Mouse (Mus musculus) heart, embryonic 14.5 days (tissue): ENCODE measurements around the gene Gtf3c1. TPM values are rescaled to one million over a fixed set of nuclear protein-coding genes. Genes with fewer than 3 reads are reported as not detected.
A peak's percentile ranks its signal among the peaks of the same experiment; 100 is the strongest.

Source experiments
- ATAC-seq: fragments of 200-750 bp; cut with Nextera tagmentation; 2 replicates; pipeline ENCODE4 v1.8.0; 2017; ENCODE audit warnings: low read depth, moderate TSS enrichment; ENCODE audit not compliant: insufficient number of reproducible peaks, insufficient read depth, low FRiP score
- H3K27ac ChIP-seq, 2 experiments: fragments of 200-500 bp in 1 of 2; fragments of 300-500 bp in 1 of 2; sonication (generic) in 1 of 2; replicated peaks in 1 of 2; 2 replicates each; pipeline ENCODE4 v1.5.1; 2012 to 2014; ENCODE audit warnings: low read depth in 2 of 2, low read length in 2 of 2, control low read depth in 1 of 2, mild to moderate bottlenecking in 1 of 2, mixed read lengths in 1 of 2; ENCODE audit not compliant: control insufficient read depth in 1 of 2, insufficient read depth in 1 of 2
- H3K27me3 ChIP-seq: fragments of 300-500 bp; sonication (generic); 2 replicates; pipeline ENCODE4 v1.6.1; 2014; ENCODE audit warnings: mild to moderate bottlenecking, low read length, control low read depth; ENCODE audit not compliant: control insufficient read depth, insufficient read depth
- H3K36me3 ChIP-seq: fragments of 300-500 bp; sonication (generic); 2 replicates; pipeline ENCODE4 v1.6.1; 2014; ENCODE audit warnings: mild to moderate bottlenecking, control low read depth, low read length, mixed read lengths; ENCODE audit not compliant: control insufficient read depth, insufficient read depth
- H3K4me1 ChIP-seq, 2 experiments: fragments of 200-500 bp in 1 of 2; fragments of 300-500 bp in 1 of 2; sonication (generic) in 1 of 2; 2 replicates each; pipeline ENCODE4 v1.6.1; 2012 to 2014; ENCODE audit warnings: low read length in 2 of 2, control low read depth in 1 of 2, mixed read lengths in 1 of 2; ENCODE audit not compliant: control insufficient read depth in 2 of 2, insufficient read depth in 2 of 2
- H3K4me2 ChIP-seq: fragments of 300-500 bp; sonication (generic); 2 replicates; pipeline ENCODE4 v1.6.1; 2014; ENCODE audit warnings: mild to moderate bottlenecking, low read length
- H3K4me3 ChIP-seq, 2 experiments: fragments of 200-500 bp in 1 of 2; fragments of 300-500 bp in 1 of 2; sonication (generic) in 1 of 2; 2 replicates each; pipeline ENCODE4 v1.5.1; 2012 to 2014; ENCODE audit warnings: low read length in 2 of 2, mild to moderate bottlenecking in 2 of 2, control low read depth in 1 of 2, low read depth in 1 of 2, moderate library complexity in 1 of 2; ENCODE audit not compliant: control insufficient read depth in 1 of 2, insufficient read depth in 1 of 2
- H3K9ac ChIP-seq: fragments of 300-500 bp; sonication (generic); 2 replicates; pipeline ENCODE4 v1.6.1; 2014; ENCODE audit warnings: mild to moderate bottlenecking, low read length
- H3K9me3 ChIP-seq: fragments of 300-500 bp; sonication (generic); 2 replicates; pipeline ENCODE4 v1.6.1; 2016; ENCODE audit warnings: low read length, control low read depth; ENCODE audit not compliant: control insufficient read depth
- WGBS: fragments of 180-500 bp; shearing (Covaris S2); extraction: QIAGEN DNeasy Blood & Tissue Kit; methylation state at CpG from one replicate; pipeline ENCODE4 v1.1.7; 2014; 5-methylcytosine and 5-hydroxymethylcytosine counted together
- polyA plus RNA-seq: library from polyadenylated mRNA; unstranded; fragments of >200 nt; fragmentation: Nextera tagmentation; extraction: Ambion mirVana; gene quantifications from 2 replicates; pipeline ENCODE4 v1.2.1, GENCODE M21; 2014

Gtf3c1 gene
- polyA plus RNA-seq, 1 experiment from 2014 or later: 30.4 TPM

DNA sequence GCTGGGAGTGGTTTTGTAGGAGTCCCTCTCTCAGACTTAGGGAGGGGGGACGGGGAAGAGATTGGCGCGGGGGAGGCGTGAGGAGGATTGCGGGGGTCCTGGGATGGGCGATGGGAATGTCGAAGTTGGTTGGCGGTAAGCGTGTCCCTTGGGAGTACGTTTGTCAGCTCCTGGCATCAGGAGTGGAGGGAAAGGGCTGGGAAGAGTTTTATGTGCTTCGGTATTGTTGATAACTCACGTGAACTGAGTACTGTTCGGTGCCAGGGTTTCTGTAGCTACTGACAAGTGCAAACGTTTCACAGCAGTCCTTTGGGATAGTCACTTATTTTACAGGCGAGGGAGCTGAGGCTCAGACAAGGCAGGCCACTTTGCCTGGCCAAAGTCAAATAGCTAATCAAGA, 520 bp upstream of the Gtf3c1 start:
- peak overlapping the region; percentile 72 to 92 for H3K4me3 ChIP-seq
- H3K27me3 ChIP-seq: no peaks in the 10 kb centered on the region
- no peaks in the 10 kb centered on the region for H3K9me3 ChIP-seq
- H3K4me2 ChIP-seq: peak overlapping the region; percentile 85
- under 1% methylated on average over 15 of the region's 15 CpGs for WGBS
- peak overlapping the region; percentile 91 for H3K9ac ChIP-seq
- H3K36me3 ChIP-seq: peaks cover 19% of the 10 kb centered on the region
- H3K4me1 ChIP-seq: peaks cover 15 to 31% of the 10 kb centered on the region in 2 experiments
- ATAC-seq: no peak
- H3K27ac ChIP-seq: peak overlapping the region; percentile 45 to 89

- H3K36me3 ChIP-seq: peaks cover 28% of the 10 kb centered on the region
- H3K9ac ChIP-seq: peak overlapping the region; percentile 82
- peak overlapping the region; percentile 89 for H3K27ac ChIP-seq
- WGBS: under 1% methylated on average over 24 of the region's 24 CpGs
- H3K4me3 ChIP-seq: peak overlapping the region; percentile 72 to 92
- H3K4me1 ChIP-seq: peaks cover 15 to 31% of the 10 kb centered on the region in 2 experiments
- ATAC-seq: peak; percentile 70
- H3K4me2 ChIP-seq: peak overlapping the region; percentile 85
- H3K27me3 ChIP-seq: no peaks in the 10 kb centered on the region
- H3K9me3 ChIP-seq: no peaks in the 10 kb centered on the region
These were observed 394 bp downstream of the Gtf3c1 start for GRCm38 (mm10) chr7:125707186-125707585.

GRCm38 (mm10) chr7:125702791-125703190, 4.8 kb downstream of the Gtf3c1 start:
- no peak overlapping the region for H3K4me3 ChIP-seq
- H3K9ac ChIP-seq: no peak overlapping the region
- ATAC-seq: no peak
- H3K36me3 ChIP-seq: peaks cover 69% of the 10 kb centered on the region
- peaks cover 13% of the 10 kb centered on the region for H3K9me3 ChIP-seq
- H3K4me1 ChIP-seq: peaks cover 15 to 22% of the 10 kb centered on the region in 2 experiments
- 93% methylated on average over 1 of the region's 1 CpGs for WGBS
- H3K27me3 ChIP-seq: no peaks in the 10 kb centered on the region
- no peak overlapping the region for H3K4me2 ChIP-seq
- no peak overlapping the region for H3K27ac ChIP-seq

GRCm38 (mm10) chr7:125694056-125694455, 13.5 kb downstream of the Gtf3c1 start:
- Histone ChIP-seq H3K9me3 (peaks cover 9% of the 10 kb centered on the region; the same call in 1 of the 2 replicates), H3K4me3 (no peak overlapping the region), H3K27ac (no peak overlapping the region), H3K27me3 (no peaks in the 10 kb centered on the region), H3K9ac (no peak overlapping the region), H3K4me2 (no peak overlapping the region), H3K36me3 (peaks cover 100% of the 10 kb centered on the region), H3K4me1 (no peaks in the 10 kb centered on the region)
- ATAC-seq: no peak
- 89% methylated on average over 5 of the region's 5 CpGs for WGBS

GRCm38 (mm10) chr7:125690516-125690915, 17.1 kb downstream of the Gtf3c1 start:
- 93% methylated on average over 4 of the region's 4 CpGs for WGBS

DNA sequence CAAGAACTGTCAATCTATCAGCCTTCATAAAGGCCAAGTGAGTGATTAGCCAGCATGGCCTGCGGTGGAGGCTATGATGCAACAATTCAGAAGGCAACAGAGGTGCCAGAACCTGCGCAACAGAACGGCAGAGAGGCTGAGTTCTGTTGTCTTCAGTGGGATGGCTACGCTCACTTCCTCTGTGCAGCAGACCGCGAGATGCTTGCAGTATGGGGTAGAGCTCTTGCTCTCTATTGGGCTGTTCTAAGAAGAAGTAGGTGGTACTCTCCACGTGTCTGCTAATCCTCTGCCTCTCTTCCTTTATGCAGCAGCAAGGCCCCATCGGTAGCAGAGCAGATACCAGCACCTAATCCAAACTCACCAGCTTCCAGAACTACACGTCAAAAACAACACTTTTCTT, 27.6 kb downstream of the Gtf3c1 start:
- no peak for ATAC-seq
- no peaks in the 10 kb centered on the region for H3K9me3 ChIP-seq
- H3K27me3 ChIP-seq: no peaks in the 10 kb centered on the region
- H3K27ac ChIP-seq: no peak overlapping the region
- H3K9ac ChIP-seq: no peak overlapping the region
- H3K4me2 ChIP-seq: no peak overlapping the region
- WGBS: 92% methylated on average over 9 of the region's 9 CpGs
- peaks cover 97% of the 10 kb centered on the region for H3K36me3 ChIP-seq
- H3K4me1 ChIP-seq: no peaks in the 10 kb centered on the region
- no peak overlapping the region for H3K4me3 ChIP-seq

More at GRCm38 (mm10) chr7:125690516-125690915, 17.1 kb downstream of the Gtf3c1 start:
- Histone ChIP-seq H3K9me3 (no peaks in the 10 kb centered on the region), H3K27ac (no peak overlapping the region), H3K4me2 (no peak overlapping the region), H3K36me3 (peaks cover 97% of the 10 kb centered on the region), H3K4me3 (no peak overlapping the region), H3K4me1 (no peaks in the 10 kb centered on the region), H3K27me3 (no peaks in the 10 kb centered on the region), H3K9ac (no peak overlapping the region)
- no peak for ATAC-seq

DNA sequence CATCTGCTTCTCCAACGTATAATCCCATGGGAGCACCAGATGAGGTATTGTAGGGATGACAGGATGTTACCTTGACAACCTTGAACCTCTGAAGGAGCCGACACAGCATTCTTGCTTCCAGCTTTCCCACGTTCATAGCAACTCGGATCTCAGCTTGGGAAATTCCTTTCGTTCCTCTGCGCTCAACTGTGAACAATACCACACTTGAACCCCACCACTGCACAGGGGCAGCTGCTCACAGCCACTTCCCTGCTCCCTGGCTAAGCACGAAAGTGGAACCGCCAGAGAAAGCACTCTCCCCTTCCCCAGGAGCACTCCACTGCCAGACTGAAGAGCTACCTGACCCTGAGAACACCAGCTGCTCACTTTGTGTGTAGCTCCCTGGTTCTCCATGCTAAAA, 28.8 kb downstream of the Gtf3c1 start:
- H3K27me3 ChIP-seq: no peaks in the 10 kb centered on the region
- no peaks in the 10 kb centered on the region for H3K4me1 ChIP-seq
- H3K4me2 ChIP-seq: no peak overlapping the region
- no peak overlapping the region for H3K9ac ChIP-seq
- no peak overlapping the region for H3K4me3 ChIP-seq
- no peak overlapping the region for H3K27ac ChIP-seq
- WGBS: 85% methylated on average over 8 of the region's 8 CpGs
- peaks cover 97% of the 10 kb centered on the region for H3K36me3 ChIP-seq
- no peaks in the 10 kb centered on the region for H3K9me3 ChIP-seq
- ATAC-seq: no peak

- 80% methylated on average over 2 of the region's 2 CpGs for WGBS
These were observed 32.7 kb downstream of the Gtf3c1 start for GRCm38 (mm10) chr7:125674916-125675315.

More at GRCm38 (mm10) chr7:125674916-125675315, 32.7 kb downstream of the Gtf3c1 start:
- no peaks in the 10 kb centered on the region for H3K4me1 ChIP-seq
- H3K36me3 ChIP-seq: peaks cover 100% of the 10 kb centered on the region
- no peak overlapping the region for H3K27ac ChIP-seq
- H3K9me3 ChIP-seq: no peaks in the 10 kb centered on the region
- no peak overlapping the region for H3K4me3 ChIP-seq
- H3K4me2 ChIP-seq: no peak overlapping the region
- no peaks in the 10 kb centered on the region for H3K27me3 ChIP-seq
- no peak overlapping the region for H3K9ac ChIP-seq
- ATAC-seq: no peak
